Mouse (Mus musculus) olfactory bulb, adult 2 months (tissue): ENCODE data around the gene Hsd3b7. TPM values are rescaled to one million over a fixed set of nuclear protein-coding genes. Genes with fewer than 3 reads are reported as not detected.
A peak's percentile ranks its signal among the peaks of the same experiment; 100 is the strongest.

Experiments used
- H3K27ac ChIP-seq: fragments of 200-500 bp; 2 replicates; pipeline ENCODE4 v1.5.1; 2012; ENCODE audit warnings: low read depth, low read length; ENCODE audit not compliant: insufficient read depth
- H3K4me1 ChIP-seq: fragments of 200-500 bp; 2 replicates; pipeline ENCODE4 v1.6.1; 2012; ENCODE audit warnings: low read length; ENCODE audit not compliant: control insufficient read depth, insufficient read depth
- H3K4me3 ChIP-seq: fragments of 200-500 bp; 2 replicates; pipeline ENCODE4 v1.5.1; 2012; ENCODE audit warnings: mild to moderate bottlenecking, low read depth, low read length, moderate library complexity; ENCODE audit not compliant: insufficient read depth
- CTCF ChIP-seq: fragments of 200-500 bp; IDR thresholded peaks from 2 replicates; pipeline ENCODE4 v1.5.1; 2012; ENCODE audit warnings: low read depth, mild to moderate bottlenecking, low read length, moderate library complexity; ENCODE audit not compliant: insufficient read depth
- POLR2A ChIP-seq: fragments of 200-500 bp; IDR thresholded peaks from 2 replicates; pipeline ENCODE4 v1.6.1; 2012; ENCODE audit warnings: mild to moderate bottlenecking, low read depth, low read length, moderate library complexity; ENCODE audit not compliant: insufficient read depth
- WGBS: fragments of 180-500 bp; shearing (Covaris S2); methylation state at CpG from one replicate; pipeline ENCODE4 v1.1.7; 2018; 5-methylcytosine and 5-hydroxymethylcytosine counted together
- polyA plus RNA-seq: library from polyadenylated mRNA; stranded (reverse); fragments of >200 nt; gene quantifications from 2 replicates; pipeline ENCODE4 v1.2.4, GENCODE M21; 2012; ENCODE audit warnings: low replicate concordance; ENCODE audit not compliant: missing spikeins, insufficient read depth, insufficient read length

Gene Hsd3b7
- polyA plus RNA-seq: not detected in 2 replicates

DNA sequence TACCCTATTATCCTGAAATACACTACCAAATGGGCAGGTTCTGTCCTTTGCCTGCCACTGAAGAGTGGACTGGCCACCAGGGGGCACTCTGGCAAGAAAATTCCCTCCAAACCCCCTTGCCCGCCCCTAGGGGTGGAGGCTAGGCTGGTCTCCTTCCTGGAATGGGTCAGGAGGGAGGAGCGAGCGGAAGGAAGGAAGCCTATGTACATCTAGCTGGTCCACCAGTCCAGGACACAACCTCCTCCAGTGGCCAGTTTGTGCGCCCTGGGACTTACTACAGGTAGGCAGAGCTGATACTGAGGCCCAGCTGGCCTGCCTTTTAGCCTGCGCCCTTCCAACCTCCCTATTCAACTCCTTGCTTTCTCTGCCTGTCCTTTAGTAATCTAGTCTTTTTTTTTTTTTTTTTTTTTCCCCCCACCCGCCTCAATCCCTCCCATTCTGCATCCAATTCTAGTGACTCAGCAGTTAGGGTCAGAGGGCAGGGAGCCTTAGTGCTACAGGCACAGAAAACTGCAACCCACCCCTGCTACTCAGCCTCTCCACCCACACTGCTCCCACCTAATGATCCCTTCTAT is at the start of gene Hsd3b7:
Gene Hsd3b7, plus strand, starts transcription at position 170 of the 575 bp plus-strand sequence.
- H3K4me3 ChIP-seq: peak within 1 kb of the TSS; percentile 29
- H3K4me1 ChIP-seq: peaks cover 27% of the 10 kb centered on the region
- WGBS: 15% methylated on average over 6 of the region's 6 CpGs
- H3K27ac ChIP-seq: peak within 1 kb of the TSS; percentile 66
- peak; percentile 90 for TF ChIP-seq CTCF
- peak; percentile 27; the same call in 1 of the 2 replicates for TF ChIP-seq POLR2A

DNA sequence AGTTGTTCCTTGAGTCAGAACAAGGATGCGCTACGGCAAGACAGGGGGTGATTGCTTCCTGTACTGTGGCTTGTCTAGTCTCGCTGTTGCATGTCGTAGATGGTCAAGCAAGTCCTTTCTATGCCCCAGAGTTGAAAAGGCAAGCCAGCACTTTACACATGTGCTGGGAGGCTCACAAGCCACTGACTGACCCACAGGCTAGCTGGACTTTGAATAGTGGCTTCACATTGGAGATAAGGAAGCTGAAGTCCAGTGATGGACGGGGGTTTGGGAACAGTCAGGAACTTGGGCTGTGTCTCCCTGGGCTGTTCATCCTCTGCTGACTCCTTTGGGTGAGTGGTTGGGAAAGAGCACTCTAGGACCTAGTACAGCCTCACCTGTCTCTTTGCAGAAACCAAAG is 48.8 kb upstream of the Hsd3b7 start:
- Histone ChIP-seq H3K4me1 (peaks cover 47% of the 10 kb centered on the region), H3K27ac (no peak overlapping the region), H3K4me3 (no peak overlapping the region)
- TF ChIP-seq POLR2A (no peak), CTCF (no peak)
- WGBS: 95% methylated on average over 5 of the region's 5 CpGs

DNA sequence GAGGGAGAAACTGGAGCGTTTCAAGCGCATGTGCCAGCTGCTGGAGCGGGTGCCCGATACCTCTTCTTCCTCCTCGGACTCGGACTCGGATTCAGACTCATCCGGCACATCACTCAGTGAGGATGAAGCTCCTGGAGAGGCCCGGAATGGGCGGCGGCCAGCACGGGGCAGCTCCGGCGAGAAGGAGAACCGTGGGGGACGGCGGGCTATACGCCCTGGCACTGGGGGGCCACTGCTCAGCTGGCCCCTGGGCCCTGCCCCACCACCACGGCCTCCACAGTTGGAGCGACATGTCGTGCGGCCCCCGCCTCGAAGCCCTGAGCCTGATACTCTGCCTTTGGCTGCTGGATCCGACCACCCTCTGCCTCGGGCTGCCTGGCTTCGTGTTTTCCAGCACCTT is 48.3 kb upstream of the Hsd3b7 start:
- Histone ChIP-seq H3K4me1 (peaks cover 50% of the 10 kb centered on the region), H3K4me3 (no peak overlapping the region), H3K27ac (no peak overlapping the region)
- TF ChIP-seq POLR2A (no peak), CTCF (no peak)
- 92% methylated on average over 27 of the region's 27 CpGs for WGBS

DNA sequence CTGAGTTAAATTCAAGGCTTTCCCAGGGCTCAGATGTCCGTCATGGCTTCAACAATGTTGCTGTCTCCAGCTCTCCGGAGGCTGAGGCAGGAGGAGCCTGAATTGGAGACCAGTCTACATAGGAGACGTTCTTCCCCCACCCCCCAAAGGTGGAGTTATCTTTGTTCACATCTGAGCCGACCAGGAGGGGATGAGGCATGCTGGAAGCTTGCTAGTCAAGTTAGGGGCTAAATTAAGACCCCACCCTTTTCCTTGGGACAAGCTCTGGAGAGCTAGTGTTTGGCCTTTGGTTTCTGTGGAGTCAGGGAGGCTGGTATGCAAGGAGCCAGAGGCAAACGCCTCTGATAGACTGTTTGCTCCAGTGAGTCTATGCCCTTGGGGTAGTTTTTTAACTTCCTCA is 47.2 kb upstream of the Hsd3b7 start:
- H3K4me1 ChIP-seq: peaks cover 42% of the 10 kb centered on the region
- TF ChIP-seq CTCF (no peak), POLR2A (no peak)
- WGBS: 72% methylated on average over 5 of the region's 5 CpGs
- H3K27ac ChIP-seq: no peak overlapping the region
- no peak overlapping the region for H3K4me3 ChIP-seq

DNA sequence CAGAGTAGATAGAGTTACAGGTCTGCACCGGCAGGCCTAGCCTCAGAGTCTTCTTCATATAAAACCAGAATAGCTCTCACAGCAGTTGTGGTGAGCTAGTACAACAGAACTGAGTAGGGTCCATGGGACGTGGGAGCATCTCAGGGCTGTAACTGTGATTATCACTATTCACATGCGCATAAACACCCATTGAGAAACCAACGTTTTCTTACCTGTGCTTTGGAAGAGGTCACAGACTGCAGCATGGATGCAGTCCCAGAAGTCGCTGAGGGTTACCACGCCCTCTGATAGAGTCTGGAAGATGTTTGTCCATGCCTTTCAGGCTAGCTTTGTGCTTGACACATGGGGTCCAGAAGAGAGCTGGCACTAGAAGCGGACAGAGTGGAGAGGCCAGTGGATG is 46.7 kb upstream of the Hsd3b7 start:
- no peak overlapping the region for H3K27ac ChIP-seq
- WGBS: 81% methylated on average over 7 of the region's 7 CpGs
- no peak overlapping the region for H3K4me3 ChIP-seq
- H3K4me1 ChIP-seq: peaks cover 39% of the 10 kb centered on the region
- TF ChIP-seq CTCF: no peak
- no peak for TF ChIP-seq POLR2A

DNA sequence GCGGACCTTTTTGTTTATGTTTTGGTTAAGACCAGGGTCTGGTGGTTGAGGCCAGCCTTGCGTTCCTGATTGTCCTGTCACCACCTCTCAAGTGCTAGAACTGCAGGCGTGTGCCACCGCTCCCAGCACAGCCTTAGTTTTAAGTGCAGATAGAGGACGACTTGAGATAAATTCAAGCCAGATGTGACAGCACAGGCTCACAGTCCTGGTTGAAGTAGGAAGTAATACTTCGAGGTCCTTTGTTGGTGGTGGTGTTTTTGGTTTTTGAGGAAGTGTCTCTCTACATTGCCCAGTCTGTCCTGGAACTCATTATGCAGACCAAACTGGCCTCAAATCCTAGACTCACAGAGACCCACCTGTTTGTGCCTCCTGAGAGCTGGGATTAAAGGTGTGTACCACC is 40.7 kb upstream of the Hsd3b7 start:
- Histone ChIP-seq H3K27ac (no peak overlapping the region), H3K4me3 (no peak overlapping the region), H3K4me1 (peaks cover 18% of the 10 kb centered on the region)
- WGBS: 77% methylated on average over 6 of the region's 6 CpGs
- TF ChIP-seq CTCF (no peak), POLR2A (no peak)

DNA sequence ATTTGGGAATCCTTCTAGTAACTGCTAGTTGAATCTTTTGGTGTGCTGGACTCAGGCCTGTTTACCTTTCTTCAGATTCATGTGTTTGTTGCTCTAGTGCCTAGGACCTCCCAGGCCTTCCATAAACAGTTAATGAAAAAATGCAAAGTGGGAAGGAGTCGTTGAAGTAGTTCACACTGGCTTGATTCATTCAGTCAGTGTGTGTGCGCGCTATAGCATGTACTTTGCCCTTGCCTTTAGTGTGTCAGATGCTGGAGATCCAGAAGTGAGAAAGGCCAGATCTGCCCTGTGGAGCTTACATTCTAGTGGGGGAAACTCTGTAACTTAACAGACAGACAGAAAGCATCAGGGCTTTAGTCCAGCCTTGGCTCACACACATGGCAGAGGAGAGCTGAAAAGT is 39.9 kb upstream of the Hsd3b7 start:
- H3K4me3 ChIP-seq: no peak overlapping the region
- WGBS: 74% methylated on average over 3 of the region's 3 CpGs
- H3K27ac ChIP-seq: no peak overlapping the region
- H3K4me1 ChIP-seq: peaks cover 13% of the 10 kb centered on the region
- no peak for TF ChIP-seq CTCF
- TF ChIP-seq POLR2A: no peak

DNA sequence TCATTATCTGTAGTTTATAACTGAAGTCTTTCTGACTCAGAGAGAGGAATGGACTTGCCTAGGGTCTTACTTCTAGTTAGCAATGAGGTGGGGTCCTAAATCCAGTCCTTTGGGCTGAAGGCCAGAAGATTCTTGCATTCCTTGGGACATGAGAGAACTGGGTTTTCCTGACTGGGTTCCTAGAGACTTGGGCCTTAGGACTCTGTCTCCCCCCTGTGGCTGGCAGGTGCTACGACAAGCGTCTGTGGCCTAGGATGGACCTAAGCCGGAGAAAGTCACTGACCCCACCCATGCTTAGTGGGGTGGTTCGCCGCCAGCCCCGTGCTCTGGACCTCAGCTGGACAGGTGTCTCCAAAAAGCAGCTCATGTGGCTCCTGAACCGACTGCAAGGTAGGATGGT is 39.4 kb upstream of the Hsd3b7 start:
- WGBS: 30% methylated on average over 7 of the region's 7 CpGs
- Histone ChIP-seq H3K4me1 (peaks cover 11% of the 10 kb centered on the region), H3K4me3 (no peak overlapping the region), H3K27ac (no peak overlapping the region)
- TF ChIP-seq CTCF (peak; percentile 70; the same call in 1 of the 2 replicates), POLR2A (no peak)

DNA sequence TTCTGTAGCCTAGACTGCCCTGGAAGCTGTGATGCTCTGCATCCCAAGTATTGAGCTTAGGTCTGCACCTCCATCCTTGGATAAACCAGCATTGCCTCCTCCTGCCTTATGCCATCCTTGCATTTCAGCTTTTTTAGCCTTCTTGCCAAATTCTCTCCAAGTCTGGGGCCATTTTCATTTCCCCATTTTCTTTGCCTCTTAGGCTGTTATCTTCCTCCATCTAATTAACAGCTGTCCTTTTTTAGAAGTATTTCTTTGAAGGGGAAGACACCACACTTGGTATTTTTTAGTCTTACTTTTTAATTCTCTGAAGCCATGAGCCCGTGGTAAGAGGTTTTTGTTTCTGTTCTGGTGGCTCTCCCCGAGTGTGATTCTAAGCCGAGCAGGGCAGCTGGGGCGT is 36.8 kb upstream of the Hsd3b7 start:
- 93% methylated on average over 4 of the region's 4 CpGs for WGBS
- peaks cover 9% of the 10 kb centered on the region for H3K4me1 ChIP-seq
- no peak overlapping the region for H3K27ac ChIP-seq
- no peak overlapping the region for H3K4me3 ChIP-seq
- no peak for TF ChIP-seq CTCF
- no peak for TF ChIP-seq POLR2A

DNA sequence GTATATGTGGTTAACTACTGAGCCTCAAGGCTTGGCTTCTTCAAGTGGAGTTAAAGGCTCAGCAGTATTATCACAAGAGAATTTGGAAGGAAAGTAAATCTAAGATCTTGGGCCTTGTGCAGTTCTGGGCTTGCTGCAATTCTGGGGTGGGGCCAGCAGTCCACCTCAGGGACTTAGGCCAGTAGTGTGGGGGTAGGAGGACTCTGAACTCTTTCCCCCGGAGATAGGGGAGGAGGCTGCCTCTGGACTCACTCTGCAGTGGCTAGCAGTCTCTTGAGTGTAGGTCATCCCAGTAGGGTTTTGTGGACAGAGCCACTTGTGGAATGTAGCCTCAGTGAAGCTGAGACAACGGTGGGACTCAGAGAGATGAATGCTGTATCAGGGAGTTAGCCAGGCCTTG is 34.6 kb upstream of the Hsd3b7 start:
- WGBS: 82% methylated on average over 2 of the region's 2 CpGs
- TF ChIP-seq CTCF (no peak), POLR2A (no peak)
- Histone ChIP-seq H3K4me3 (no peak overlapping the region), H3K4me1 (peaks cover 19% of the 10 kb centered on the region), H3K27ac (no peak overlapping the region)
